Mouse (Mus musculus) heart, adult 11 months (tissue): Measurements from ENCODE around the gene Cox7b.

Source experiments
- DNase-seq: peaks from one replicate; pipeline ENCODE4 v3.0.0; 2022

Gene Cox7b

GRCm38 (mm10) chrX:106015571-106016322, at the start of gene Cox7b:
Cox7b (plus strand) TSS chrX:106015700.
- DNase-seq: peak; percentile 97

GRCm38 (mm10) chrX:106001605-106002004, 13.9 kb upstream of the Cox7b start:
- DNase-seq: no peak

- DNase-seq: no peak
Observed at GRCm38 (mm10) chrX:106010762-106011161, 4.7 kb upstream of the Cox7b start.

DNA sequence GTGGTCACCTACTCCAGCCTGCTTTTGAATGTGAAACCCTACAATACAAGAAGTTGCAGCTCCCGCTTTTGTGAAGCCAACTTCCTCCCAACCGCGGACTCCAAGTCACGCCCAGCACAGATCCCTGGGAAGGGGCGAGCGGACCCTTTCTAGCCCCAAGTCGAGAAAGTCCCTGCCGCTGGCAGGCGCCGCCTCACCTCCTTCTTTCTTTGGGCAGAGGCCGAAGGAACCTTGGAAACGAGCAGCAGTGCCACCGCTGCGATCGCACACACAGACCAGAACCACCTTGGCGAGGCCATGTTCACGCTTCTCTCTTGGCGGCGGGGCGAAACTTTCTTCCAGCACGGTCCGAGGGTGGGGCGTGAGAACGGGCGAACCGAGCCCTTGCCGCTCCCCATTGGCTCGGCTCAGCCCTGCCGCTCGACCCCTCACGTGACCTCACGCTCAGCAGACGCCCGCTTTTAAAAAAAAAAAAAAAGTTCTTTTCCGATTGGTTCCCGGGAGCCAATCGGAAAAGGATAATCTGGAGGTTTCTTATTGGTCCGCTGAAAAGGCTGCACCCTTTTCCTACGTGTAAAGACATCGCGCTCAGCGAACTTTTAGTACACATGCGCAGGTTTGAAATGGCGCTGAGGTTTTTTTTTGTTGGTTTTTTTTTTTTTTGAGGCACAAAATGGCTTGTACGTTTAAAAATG, 3.9 kb upstream of the Cox7b start, which contains the start of gene Magt1:
Gene Magt1, minus strand, starts transcription at position 442 of the 695 bp plus-strand sequence.
- peak; percentile 99 for DNase-seq

DNA sequence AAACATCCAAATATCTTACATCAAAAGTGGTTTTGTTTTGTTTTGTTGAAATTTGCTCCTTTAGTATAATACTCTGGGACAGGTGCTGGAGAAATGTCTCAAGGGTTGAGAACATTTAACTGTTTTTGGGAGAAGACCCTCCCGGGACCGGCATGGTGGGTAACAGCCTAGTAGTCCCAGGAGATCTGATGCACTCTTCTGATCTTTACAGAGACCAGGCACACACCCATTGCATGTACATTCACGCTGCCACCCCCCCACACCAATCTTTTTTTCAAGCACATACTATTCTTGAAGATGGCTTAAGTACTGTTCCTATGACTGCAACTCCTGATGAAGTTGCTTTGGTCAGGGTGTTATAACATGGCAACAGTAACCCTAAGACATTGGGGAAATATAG, 2.9 kb upstream of the Cox7b start:
- peak; percentile 54 for DNase-seq

- peak; percentile 82 for DNase-seq
Observed at GRCm38 (mm10) chrX:106013217-106013616, 2.3 kb upstream of the Cox7b start.

GRCm38 (mm10) chrX:106014741-106015377, 641 bp upstream of the Cox7b start:
- DNase-seq: peak; percentile 40

DNA sequence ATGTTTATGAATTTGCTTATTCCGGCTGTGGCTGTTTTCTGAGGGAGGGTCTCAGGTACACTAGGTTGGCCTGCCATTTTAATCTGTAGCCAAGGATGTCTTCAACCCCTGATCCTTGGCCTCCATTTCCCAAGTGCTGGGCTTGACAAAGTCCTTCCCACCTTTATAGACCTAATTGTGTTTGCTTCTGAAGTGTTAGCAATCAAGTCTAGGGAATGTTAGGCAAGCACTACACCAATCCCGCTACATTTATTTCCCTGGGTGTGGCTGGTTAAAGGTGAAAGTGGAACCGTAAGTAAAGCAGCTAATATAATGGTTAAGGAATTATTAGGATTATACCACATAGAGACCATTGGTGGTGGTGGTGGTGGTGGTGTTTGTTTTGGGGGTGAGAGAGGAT, 1.6 kb downstream of the Cox7b start:
- DNase-seq: peak; percentile 18

DNA sequence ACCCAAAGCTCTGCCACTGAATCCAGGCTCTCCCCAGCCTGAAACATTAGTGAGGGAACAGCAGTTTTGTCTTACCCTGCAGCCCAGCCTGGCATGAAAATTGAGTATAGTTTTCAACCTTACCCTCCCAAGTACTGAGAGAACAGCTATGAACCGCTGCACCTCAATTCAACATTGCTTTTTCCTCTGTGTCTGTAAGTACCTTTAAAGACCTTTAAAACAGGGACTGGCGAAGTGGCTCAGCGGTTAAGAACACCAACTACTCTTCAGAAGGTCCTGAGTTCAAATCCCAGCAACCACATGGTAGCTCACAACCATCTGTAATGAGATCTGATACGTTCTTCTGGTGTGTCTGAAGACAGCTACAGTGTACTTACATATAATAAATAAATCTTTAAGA, 2.0 kb downstream of the Cox7b start:
- peak; percentile 35 for DNase-seq

- DNase-seq: peak; percentile 99
Observed at GRCm38 (mm10) chrX:106026418-106027342, 11.2 kb downstream of the Cox7b start, which contains the start of gene Atp7a. Atp7a (plus strand) TSS chrX:106027276.

DNA sequence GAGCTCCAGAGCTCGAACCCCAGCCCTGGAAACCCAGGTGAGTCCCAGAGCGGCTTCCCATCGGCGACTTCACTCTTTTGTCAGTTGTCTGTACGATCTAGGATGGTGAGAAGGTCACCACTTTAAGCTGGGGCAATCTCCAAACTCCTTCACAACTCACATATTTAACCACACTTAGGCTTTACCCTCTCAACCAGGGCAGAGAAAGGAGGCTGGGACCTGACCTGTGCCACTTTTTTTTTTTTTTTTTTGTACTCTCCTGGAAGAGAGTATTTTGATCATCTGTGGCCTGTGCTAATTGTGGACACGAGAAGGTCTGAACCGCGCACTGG, 11.8 kb downstream of the Cox7b start:
- DNase-seq: no peak

GRCm38 (mm10) chrX:106030176-106030575, 14.7 kb downstream of the Cox7b start:
- DNase-seq: no peak

DNA sequence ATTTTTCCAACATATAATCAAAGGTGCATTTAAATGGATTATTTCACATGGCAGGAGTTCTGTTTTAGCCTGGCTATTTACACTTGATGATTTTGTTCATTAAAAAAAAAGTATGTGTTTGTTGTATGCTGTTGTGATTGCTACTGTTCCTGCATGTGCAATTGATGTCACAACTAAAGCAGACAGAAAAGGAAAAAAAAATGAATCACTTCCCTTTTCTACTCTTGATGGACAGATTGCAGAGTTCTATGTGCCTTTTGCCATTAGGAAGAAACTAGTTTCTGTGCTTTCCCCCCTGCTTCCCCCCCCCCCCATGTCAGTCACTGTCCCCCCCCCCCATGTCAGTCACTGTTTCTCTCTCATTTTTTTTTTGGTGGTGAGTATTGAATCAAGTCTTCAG, 15.6 kb downstream of the Cox7b start:
- DNase-seq: no peak

DNA sequence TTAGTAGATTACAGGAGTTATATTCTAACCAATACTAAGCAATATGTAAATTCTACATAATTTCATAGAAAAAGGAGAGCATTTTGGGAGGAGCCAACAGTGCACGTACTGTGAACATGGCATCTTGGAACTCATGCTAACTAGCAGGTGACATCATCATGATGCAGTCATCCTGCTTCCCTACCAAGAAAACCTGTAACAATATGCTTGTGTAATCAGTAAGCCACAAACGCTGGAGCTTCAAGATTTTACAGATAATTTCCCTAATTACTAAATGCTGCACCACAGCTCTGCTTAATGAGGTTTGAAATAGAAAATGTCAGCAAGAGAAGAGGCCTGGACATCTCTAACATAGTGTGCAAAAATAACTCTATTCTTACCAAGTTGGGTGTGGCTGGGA, 20.2 kb downstream of the Cox7b start:
- no peak for DNase-seq

DNA sequence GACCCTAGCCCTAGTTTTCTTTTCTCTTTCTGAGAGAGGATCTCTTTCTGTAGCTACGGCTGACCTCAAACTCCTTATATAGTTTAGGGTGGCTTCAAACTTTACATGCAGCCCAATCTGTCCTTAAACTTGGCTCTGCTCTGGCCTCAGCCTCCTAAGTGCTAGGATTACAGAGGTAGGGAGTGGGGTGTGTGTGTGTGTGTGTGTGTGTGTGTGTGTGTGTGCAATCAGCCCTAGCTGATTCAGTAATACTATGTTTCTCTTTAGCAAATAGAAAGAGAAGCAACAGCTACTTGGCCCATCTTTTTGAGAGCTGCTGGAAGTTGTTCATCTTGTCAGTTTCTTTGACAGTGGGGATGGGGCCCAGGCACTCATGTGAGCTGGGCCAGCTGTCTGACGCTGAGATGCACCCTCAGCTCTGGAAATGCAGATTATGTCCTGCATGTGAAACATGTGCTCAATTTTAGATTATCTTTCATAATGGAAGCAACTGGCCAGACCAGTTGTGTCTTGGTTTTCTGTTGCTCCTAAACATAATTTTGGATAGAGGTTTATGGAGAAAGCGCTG, 21.8 kb downstream of the Cox7b start:
- DNase-seq: no peak

DNA sequence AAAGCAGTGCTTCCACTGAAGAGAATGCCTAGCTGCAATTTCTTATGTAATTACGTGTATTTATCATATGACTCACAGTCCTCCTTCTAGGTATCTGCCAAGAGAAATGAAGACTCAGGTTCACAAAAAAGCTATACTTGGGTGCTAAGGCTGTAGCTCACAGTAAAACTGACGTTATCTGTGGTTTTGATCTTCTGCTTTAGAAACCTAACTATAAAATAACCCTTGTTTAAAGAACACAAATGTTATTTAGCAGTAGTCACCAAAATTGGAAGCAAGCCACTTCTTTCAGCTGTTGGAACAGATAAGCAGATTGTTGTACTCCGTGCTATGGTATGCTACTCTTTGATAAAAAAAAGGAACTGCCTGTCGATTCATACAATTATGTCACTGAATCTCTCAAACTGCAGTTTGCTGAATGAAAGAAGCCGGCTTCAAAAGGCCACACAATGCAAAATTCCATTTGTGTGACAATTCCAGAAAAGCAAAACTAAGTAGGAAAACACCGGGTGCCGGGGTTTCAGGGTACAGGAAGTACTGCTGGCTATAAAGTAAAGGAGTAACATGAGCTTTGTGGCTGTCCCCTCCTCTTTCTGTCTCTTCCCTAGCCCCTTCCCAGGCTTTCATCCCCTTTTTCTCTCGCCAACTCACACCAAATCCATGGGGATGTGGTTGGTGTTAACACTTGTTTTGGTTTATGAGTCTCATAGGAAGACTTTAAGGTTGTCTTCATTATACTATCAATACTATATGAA, 28.5 kb downstream of the Cox7b start:
- DNase-seq: peak; percentile 85

DNA sequence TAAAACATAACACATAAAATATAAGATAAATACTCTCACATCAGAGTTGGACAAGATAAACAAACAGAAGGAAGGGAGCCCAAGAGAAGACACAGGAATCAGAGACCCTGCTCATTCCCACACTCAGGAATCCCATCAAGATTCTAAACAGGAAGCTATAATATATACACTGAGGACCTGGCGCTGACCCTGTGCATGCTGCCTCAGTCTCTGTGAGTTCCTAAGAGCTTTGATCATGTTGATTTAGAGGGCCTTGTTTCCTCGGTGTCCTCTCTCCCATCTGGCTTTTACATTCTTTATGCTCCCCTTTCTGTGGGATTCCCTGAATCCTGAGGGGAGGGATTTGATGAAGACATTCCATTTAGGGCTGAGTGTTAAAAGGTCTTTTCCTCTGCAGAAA, 30.0 kb downstream of the Cox7b start:
- no peak for DNase-seq

GRCm38 (mm10) chrX:106045928-106046327, 30.4 kb downstream of the Cox7b start:
- DNase-seq: no peak

GRCm38 (mm10) chrX:106048191-106048590, 32.7 kb downstream of the Cox7b start:
- no peak for DNase-seq
